Mouse (Mus musculus) 416B (cell line): ENCODE measurements around the gene Rad21l.

Experiments
- DNase-seq: peaks from one replicate; pipeline ENCODE4 v3.0.0; 2011; ENCODE audit warnings: low read depth

Rad21l gene

GRCm38 (mm10) chr2:151668433-151668832 lies at the start of gene Rad21l:
Gene Rad21l, minus strand, starts transcription at chr2:151668533.
- no peak for DNase-seq

GRCm38 (mm10) chr2:151716318-151717055 lies 48.2 kb upstream of the Rad21l start:
- DNase-seq: no peak

- no peak for DNase-seq
Measured at GRCm38 (mm10) chr2:151715526-151715925, 47.2 kb upstream of the Rad21l start.

- DNase-seq: peak; percentile 45
Measured at GRCm38 (mm10) chr2:151712647-151713046, 44.3 kb upstream of the Rad21l start.

GRCm38 (mm10) chr2:151702851-151703190 lies 34.5 kb upstream of the Rad21l start:
- no peak for DNase-seq

- DNase-seq: no peak
Measured at GRCm38 (mm10) chr2:151702146-151702850, 34.0 kb upstream of the Rad21l start.

- no peak for DNase-seq
Measured at GRCm38 (mm10) chr2:151701231-151702145, 33.2 kb upstream of the Rad21l start, which contains the start of gene Tmem74b. Gene Tmem74b, plus strand, starts transcription at chr2:151702008.

GRCm38 (mm10) chr2:151682976-151683375 lies 14.6 kb upstream of the Rad21l start:
- no peak for DNase-seq

GRCm38 (mm10) chr2:151682357-151682756 lies 14.0 kb upstream of the Rad21l start:
- DNase-seq: peak; percentile 60

- peak; percentile 15 for DNase-seq
Measured at GRCm38 (mm10) chr2:151676234-151676633, 7.9 kb upstream of the Rad21l start.

- DNase-seq: no peak
Measured at GRCm38 (mm10) chr2:151670968-151671329, 2.6 kb upstream of the Rad21l start.

- no peak for DNase-seq
Measured at GRCm38 (mm10) chr2:151670026-151670967, 2.0 kb upstream of the Rad21l start.

- no peak for DNase-seq
Measured at GRCm38 (mm10) chr2:151652053-151652452, 16.3 kb downstream of the Rad21l start.

- DNase-seq: no peak
Measured at GRCm38 (mm10) chr2:151636015-151636402, 32.3 kb downstream of the Rad21l start.

- DNase-seq: no peak
Measured at GRCm38 (mm10) chr2:151635362-151636014, 32.8 kb downstream of the Rad21l start.

GRCm38 (mm10) chr2:151634903-151635302 lies 33.4 kb downstream of the Rad21l start:
- no peak for DNase-seq

GRCm38 (mm10) chr2:151632982-151633381 lies 35.4 kb downstream of the Rad21l start:
- no peak for DNase-seq

GRCm38 (mm10) chr2:151632159-151632814 lies 36.0 kb downstream of the Rad21l start, which contains the start of gene Snph:
Gene Snph, minus strand, starts transcription at chr2:151632593.
- DNase-seq: no peak

GRCm38 (mm10) chr2:151631406-151632158 lies 36.8 kb downstream of the Rad21l start:
- no peak for DNase-seq
